Mouse (Mus musculus) lung, postnatal 14 days (tissue): ENCODE data around the gene Qsox1.

Experiments used
- DNase-seq: peaks from one replicate; pipeline ENCODE4 v3.0.0; 2021

Gene Qsox1

DNA sequence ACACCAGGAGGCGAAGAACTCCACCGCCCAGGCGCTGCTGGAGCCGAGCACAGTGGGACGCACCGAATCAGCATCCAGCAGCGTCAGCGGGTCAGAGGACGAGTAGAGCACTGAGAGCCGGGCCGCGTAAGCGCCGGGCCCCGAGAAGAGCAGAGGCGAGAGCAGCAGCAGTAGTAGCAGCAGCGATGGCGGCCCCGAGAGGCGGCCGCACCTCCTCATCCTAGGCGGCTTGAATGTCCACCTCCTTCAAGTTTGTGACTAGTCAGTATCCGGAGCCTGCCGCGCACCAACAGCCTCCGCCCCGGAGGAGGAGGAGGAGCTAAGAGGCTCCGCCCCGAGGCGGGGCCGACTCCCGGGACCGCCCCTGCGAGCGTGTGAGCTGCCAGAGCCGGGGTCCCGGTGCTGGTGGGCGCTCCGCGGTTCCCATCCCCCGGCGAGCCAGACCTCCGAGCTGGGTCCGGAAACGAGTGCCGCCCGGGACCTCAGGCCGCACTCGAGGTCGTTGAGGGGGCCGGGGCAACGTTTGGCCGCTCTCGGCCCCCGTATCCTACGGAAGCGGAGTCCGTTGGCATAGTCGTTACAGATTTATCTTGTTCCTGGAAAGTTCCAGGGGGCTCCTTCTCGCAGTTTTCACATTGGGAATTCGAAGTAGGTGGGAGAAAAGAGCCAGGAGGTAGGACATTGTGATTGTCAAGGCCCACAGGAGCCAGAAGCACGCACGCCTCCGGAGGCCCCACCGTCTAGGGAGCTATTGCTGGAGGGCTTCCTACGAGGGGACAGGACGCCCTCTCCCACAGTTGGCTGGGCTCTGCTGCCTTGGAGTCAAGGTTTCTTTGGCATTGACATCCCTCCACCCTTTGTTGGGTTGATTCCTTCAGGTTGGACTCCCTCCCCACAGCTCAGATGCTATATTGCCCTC, at the start of gene Qsox1:
TSS of gene Qsox1 (minus strand) at position 309 of the 919 bp plus-strand sequence.
- DNase-seq: peak; percentile 87

DNA sequence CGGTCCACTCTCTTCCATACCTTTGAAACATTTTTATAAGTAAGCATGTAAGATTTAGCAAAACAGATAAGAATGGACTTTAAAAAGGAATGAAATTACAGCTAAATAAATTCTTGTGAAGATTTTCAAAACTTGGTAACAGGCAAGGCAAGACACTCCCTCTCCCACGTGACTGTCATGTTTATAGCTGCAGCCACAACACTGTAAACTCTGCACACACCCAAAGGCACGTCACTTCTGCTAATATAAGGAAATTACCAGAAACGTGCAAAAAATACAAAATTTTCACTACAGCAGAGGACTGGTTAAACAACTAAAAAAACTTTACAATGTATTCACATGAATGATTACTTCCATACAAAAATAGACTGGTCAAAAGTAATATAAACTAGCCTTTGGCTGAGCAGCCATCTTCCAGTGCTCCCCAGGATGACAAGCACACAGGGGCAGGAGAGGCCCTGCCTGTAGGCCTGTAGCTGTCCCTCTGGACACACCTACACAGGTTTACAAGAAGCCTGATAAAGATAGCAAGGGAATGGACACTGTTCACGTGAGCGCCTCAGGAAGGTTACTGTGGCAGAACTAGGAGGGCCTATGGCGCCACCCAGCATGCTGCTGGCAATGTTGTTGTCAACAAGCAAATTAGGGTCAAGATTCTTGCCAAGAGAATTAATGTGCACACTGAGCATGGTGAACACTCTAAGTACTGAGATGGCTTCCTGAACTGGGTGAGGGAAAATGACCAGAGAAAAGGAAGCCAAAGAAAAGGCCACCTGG, 42.4 kb upstream of the Qsox1 start:
- DNase-seq: no peak

DNA sequence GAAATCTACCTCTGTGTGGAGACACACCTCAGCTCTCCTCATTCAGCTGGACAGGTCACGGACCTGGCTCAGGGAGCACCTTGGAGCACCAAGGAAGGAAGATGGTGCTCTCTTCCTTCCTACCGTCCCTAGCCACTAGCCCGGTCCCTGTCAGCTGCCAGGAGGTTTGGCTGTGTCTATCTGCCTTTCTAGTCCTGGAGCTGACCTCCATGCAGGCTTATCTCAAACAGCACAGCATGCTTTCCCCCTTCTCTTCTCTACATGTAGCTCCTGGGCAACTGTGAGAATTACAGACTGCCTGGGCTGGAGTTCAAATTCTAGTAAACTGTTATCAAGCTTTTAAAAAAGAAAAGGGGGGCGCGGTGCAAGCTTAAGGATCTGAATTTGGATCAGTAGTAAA, 40.3 kb upstream of the Qsox1 start:
- DNase-seq: no peak

DNA sequence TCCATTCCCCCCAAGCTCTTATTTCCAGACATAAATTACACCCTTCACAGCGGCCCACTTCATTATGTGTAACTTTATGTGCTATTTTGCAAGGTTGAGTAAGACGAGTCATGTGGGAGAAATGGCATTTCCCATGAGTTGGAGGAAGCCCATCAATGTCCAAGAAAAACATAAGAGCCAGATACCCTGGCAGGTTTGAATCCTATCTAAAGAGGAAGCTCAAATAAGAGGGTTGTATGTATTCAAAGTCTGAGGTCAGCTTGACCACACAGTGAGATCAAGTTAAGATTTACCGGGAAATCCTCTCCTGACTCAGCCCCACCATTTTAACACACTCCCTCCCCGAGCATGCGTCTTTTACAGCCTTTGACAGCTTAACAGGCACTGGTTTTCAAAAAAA, 31.5 kb upstream of the Qsox1 start:
- no peak for DNase-seq

DNA sequence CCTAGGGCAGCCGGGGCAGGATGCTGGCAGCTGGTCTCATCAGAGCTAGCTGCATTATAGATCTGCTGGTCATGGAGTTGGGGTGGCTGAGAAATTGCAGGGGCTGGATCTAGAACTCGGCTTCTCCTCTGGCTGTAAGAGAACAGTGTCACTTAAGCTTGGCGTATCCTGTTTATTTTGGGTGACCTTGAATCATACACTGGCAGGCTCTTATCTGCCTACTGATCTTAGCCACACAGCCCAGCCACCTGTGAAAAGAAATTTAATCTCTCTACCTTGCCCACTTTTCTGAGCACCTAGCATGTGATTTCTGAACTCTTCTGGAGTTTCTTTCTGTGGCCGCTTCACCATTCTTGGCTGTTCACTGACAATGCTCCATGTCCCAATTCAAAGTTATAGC, 30.8 kb upstream of the Qsox1 start:
- DNase-seq: no peak

DNA sequence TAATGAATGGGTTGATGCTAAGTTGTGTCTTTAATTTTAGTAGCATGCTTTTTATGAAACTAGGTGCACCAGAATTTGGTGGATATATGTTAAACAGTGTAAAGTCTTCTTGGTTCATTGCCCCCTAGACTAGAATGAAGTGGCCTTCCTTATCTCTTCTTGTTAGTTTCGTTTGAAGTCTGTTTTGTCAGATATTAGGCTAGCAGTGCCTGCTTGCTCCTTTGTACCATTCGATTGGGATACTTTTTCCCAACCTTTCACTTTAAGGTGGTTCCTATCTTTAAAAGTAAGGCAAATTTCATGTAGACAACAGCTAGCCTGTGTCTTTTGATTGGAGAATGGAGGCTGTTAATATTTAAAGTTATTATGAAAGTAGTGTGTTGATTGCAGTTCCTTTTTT, 23.0 kb upstream of the Qsox1 start:
- no peak for DNase-seq

DNA sequence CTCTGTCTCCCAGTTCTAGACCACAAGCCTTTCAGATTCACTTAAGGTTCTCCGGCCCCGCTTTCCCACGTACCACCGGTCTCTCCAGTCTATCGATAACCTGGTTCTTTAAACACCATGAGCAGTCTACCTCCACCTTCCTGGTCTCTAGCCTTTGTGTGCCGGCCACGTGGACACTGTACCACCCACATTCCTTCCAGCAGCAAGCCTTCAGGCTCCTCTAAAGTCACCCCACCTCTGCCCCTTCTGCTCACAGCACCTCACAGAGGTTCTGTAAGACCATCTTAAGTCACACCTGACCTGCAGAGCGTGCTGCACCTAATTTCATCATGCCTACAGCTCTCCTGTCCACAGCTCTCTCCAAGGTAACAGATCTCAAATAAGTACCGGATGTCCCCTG, 20.9 kb upstream of the Qsox1 start:
- DNase-seq: no peak

DNA sequence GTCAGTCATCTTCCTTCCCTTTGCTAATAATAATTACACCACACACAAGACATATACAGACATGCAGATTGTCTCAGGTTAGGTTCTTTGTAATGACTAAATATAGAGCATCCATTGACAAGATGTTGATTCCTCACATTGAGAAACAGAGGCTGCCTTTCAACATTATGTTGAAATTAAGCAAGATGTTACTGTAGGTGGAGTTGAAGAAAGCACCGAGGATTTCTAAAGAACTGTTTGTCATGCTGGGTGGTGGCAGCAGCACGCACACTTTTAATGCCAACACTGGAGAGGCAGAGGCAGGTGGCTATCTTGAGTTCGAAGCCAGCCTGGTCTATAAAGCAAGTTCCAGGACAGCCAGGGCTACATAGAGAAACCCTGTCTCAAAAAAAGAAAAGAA, 19.3 kb upstream of the Qsox1 start:
- DNase-seq: no peak

DNA sequence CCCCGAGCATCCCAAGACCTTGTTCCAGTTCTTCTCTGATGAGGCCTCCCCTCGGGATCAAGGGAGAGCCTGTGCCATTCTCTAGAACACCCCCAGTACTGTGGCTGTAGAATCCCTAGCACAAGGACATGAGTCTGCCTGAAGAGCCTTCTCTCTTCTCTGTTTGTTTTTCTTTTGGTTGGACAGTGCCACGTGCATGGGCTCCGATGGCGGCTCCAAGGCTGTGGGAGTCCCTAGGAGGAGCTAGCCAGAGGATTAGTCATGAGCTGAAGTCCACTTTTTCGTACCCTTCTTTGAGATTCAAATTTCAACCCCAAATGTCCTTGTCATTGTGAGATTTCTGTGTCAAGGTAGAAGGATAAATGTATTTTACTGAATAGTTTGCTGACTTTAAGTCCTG, 18.2 kb upstream of the Qsox1 start:
- DNase-seq: no peak

DNA sequence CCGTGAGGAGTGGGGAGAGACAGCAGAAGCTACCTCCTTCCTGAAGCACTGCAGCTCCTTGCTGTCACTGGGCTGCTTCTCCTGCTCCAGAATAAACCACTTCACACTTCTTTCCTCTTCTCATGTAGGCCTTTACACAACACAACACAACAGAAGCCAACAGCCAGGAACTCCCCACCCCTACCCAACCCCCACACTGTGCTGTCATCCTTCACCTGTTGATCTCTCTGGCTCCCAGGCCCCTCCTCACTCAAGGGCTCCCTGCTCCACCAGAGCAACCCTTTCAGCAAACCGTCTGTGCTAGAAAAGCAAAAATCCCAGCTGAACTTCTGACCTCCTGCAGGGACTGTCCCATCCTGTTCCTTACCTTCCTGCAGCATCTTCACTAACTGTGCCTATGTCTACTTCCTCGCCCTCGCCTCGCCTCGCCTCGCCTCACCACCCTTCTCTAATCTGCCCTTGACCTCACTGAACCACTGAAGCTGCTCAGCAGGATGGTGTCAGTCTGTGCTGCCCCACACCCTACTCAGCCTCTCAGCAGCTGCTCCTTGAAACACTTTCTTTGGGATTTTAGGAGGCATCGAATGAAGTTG, 15.1 kb upstream of the Qsox1 start:
- DNase-seq: no peak

DNA sequence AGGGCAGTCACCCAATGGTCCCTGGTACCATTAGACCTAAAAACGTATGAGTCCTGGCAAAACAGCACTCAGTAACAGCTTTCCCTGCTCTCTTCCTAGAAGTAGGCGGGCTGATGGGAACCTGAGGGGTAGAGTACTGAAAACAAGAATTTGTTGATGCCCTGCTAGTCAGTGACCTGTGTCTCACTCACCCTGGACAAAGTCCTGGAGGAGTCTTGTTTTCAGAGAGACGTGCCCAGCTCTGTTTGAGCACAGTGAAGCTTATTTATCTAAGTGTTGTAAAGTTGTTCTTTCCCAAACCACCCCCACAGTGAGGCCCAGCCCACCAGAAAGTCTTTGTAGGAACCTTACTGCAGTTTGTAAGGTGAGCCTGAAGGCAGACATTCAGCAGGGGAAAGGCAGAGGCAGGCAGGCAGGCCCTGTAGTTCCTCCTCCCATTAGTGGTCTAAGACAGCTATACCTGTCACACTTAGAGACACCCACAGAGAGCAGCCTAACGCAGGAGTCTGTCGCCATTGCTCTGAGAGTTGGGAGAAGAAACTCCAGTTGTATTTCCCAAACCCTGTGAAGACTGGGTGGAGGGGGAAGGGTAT, 14.2 kb upstream of the Qsox1 start:
- DNase-seq: no peak

DNA sequence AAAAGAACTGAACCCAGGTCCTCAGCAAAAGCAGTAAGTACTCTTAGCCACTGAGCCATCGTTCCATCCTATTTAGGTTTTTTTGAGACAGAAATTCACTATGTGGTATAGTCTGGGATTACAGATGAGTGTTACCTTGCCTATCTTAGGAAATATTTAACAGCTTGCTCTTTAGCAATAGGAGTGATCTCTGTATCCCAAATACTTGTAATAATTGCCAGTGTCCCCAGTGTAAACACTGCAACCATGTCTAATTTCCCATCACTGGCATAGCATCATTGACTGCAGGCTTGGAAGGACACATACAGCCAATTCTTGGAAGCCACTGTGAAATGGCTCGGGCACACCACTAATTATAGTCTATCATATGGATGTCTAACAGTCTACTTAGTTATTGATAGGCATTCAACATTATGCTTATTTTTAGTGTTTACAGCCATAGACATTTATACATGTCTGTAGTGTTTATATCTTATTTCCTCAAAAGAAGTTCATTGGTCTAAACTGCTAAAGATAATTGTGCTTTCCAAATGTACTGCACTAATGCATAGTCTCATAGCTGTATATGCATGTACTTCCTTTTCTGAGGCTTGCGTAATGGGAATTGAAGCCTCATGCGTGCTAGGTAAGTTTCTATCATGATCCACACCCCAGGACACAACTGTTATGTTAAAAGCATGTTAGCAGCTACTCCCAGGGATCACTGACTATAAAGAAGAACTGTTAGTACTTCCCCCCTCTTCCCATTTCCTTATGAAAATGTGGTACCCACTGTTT, 13.4 kb upstream of the Qsox1 start:
- DNase-seq: no peak

DNA sequence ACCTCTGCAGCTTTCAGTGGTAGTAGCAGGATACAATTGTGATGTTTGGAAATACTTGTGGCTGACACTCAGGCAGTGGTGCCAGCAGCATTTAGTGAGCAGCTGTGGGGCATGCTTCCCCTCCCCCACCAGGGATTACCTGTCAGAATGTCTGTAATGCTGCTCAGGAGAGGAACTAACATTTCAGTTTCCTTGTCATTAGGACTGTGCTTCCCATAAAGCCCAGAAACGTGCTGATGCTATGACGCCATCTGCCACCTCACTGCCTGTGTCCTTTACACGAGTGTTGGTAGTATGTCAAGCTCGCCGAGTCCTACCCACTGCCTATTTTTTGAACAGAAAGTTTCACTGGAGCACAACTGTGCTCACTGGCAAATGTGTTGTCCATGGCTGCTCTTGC, 8.0 kb upstream of the Qsox1 start:
- no peak for DNase-seq

DNA sequence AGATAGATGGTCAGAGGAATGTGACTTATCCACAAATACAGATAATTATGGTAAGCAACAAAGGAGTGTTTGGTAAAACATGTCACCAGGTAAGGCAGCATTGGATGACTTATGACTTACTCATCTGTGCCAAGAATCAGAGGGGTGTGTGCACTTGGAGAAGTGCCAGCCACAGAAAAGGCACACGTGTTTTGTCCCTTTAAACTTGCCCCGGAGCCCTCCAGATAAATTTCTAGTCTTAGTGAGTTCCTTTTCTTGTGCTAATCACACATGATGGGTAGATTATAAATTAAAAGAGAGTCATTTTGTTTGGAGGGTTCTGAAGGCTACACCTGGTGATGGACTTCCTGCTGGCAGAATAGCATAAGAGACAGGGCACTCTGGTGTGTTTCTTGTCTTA, 3.5 kb upstream of the Qsox1 start:
- DNase-seq: no peak

DNA sequence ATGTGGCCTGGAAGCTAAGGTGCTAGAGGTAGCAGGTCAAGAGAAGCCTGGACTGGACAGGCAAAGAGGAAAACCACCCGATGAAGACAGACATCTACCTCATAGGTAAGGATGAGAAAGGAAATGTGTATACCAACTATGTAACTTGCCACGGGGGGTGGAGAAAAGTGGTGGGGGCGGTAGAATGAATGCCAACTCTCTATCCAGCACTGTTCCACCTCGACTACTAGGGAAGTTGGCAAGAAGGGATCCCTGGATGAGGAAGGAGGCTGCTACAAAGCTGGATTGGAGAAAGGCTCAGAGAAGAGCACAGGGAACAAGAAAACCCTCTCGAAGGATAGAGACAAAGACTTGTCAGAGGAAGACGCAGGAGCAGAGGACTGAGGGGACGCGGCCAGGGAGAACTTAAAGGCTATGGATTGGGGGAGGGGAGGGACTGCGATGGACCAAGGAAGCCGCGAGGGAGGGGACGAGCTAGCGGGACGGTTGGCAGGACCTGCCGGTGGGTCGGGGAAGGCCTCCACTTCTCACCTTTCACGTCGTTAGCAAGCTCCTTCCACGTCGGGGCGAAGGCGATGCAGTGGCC, 601 bp downstream of the Qsox1 start:
- no peak for DNase-seq

DNA sequence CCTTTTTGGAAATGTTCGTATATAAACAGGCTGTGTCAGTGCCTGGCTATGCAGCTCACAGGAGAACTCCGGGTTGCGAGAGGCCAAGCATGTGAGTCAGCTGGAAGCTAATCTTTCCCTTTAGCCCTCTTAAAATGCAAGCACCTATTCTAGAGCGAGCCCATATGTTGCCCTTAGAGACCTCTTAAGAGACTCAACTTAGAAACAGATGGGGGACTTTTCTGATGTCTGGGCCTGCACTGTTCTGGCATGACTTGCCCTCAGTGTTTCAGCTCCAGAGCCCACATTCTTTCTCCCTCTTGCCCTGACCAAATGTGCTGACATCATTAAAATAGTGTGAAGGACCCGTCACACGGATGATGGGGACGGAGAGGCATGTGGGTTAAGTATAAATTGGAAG, 2.1 kb downstream of the Qsox1 start:
- peak; percentile 25 for DNase-seq

DNA sequence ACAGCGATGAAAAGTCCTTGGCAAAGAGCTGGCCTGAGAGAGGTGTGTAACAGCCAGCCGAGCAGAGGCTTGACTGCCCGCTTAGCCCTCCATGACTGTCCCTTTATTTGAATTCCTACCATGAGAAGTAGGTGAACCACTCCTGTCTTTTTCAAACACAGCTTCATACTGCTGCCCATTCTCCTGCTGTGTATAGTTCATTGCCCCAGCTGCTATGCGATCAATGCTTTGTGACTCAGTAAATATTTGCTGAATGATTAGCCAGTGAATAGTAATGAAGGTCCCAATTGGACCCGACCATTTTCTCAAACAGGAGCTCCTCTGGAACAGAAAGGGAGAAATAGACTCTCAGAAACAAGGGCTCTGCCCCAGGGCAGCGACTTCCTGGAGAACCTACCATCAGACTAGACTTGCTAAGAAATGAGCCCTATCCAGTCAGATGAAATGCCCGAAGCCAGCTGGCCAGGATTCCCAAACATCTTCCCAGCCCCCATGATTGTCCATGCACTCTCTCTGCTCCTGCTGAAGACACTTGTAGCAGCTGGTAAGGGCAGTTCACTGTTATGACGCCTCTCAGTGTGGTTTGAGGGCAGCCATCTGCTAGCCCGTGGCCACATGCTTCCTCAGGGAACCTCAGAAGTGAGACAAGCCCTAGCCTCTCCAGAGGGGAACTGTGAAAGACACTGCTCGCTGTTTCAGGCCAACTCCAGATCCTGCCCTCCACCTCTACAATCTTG, 2.8 kb downstream of the Qsox1 start:
- peak; percentile 68 for DNase-seq

DNA sequence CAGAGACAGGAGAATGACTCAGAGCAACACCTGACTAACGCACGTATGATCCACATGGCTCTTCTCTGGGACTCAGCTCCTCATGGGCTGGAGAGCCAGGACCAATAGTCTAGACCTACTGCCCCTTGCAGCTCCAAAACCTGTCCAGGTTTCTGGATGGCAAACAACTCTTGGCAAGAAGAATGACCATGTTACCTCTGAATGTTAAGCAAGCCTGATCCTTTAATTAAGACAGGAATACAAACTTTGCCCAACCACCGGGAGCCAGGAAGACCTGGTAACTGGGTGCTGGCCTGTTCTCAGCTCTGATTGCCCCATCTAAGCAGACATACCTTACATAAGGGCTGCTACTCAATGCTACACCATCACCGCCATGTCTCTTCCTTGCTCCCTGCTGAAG, 4.4 kb downstream of the Qsox1 start:
- no peak for DNase-seq

DNA sequence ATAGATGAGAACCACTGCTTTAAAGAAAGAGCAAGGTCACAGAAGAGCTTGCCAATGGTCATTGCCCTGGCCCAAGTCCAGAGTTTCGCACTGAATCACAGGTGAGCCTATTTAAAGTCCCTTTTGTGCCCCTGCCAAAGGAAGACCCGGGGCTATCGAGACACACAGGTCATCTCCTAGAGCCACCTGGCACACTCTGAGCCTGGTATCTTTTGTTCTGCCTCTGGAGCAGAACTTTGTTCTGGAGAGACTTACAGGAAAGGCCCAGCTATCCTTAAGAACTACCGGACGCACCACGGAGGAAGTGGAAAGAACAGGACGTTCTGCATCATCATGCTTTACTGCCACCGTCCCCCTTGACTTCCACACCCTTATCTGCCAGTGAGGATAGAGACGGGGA, 7.1 kb downstream of the Qsox1 start:
- DNase-seq: peak; percentile 12

DNA sequence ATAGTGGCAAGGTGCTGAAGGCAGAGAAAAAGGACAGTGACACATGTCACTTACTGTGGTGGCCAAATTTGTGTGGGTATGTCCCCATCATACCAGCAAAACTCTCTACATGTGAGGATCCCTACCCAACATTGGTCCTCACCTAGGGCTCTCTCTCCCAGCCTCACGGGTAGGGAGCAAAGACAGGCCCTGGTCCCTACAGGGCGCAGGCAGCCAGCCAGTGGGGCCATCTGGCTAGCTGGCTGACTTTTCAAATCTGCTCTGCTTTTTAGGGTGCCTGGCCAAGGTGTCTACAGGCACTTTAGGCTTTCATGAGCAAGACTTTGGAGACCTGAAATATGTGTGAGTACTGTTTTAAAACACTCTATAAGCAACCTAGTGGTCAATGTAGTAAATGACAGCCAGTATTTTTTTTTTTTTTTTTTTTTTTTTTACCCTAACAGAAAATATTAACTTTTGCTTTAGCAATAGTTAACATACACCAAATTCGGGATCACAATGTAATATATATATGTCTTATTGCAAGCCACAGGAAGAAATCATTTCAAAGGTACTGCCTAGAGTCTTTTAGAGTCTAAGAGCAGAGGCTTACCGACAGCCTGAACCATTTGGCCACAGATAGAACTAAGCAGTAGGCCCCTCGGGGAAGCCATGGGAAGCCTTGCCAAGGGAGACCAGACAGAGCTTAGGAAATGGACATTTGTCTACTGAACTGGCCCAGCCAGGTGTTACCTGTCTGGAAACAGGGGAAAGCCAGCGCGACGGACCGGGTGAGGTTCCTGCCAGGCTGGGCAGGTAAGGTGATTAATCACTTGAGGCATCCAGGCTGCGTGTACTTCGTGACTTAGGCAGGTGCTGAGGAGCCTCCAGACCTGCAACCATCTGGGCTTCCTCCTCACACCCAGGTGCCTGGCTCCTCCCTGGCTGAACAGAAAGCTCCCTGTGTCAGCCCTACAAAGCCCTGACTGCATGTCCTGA, 11.4 kb downstream of the Qsox1 start:
- no peak for DNase-seq
